Mouse (Mus musculus) thymus, adult 2 months (tissue): ENCODE measurements at regions not wholly inside any gene's neighbourhood (a gene's known extent, or its start where the extent isn't known, plus 50 kb on each side); places are given as distances from the start of the nearest gene placed in this dataset.

Experiments
- CTCF ChIP-seq: fragments of 200-500 bp; IDR thresholded peaks from 2 replicates; pipeline ENCODE4 v1.5.1; 2012; ENCODE audit warnings: mild to moderate bottlenecking, control low read depth, low read length, moderate library complexity, borderline replicate concordance; ENCODE audit not compliant: control insufficient read depth, poor library complexity, insufficient read depth; ENCODE audit errors: extremely low read depth
- POLR2A ChIP-seq: fragments of 200-500 bp; IDR thresholded peaks from 2 replicates; pipeline ENCODE4 v1.6.1; 2012; ENCODE audit warnings: mild to moderate bottlenecking, low read length, control low read depth, moderate library complexity; ENCODE audit not compliant: control insufficient read depth, poor library complexity, insufficient read depth; ENCODE audit errors: extremely low read depth

GRCm38 (mm10) chr12:106174070-106174980 is 164.3 kb downstream of the Vrk1 start:
- TF ChIP-seq POLR2A (no peak), CTCF (no peak)
